Mouse (Mus musculus): ENCODE data around the gene Srebf2.
A peak's percentile ranks its signal among the peaks of the same experiment; 100 is the strongest.

The Srebf2 gene

GRCm38 (mm10) chr15:82184183-82184582 lies 37.2 kb downstream of the Srebf2 start:
- DNase-seq = peak; percentile 70

DNA sequence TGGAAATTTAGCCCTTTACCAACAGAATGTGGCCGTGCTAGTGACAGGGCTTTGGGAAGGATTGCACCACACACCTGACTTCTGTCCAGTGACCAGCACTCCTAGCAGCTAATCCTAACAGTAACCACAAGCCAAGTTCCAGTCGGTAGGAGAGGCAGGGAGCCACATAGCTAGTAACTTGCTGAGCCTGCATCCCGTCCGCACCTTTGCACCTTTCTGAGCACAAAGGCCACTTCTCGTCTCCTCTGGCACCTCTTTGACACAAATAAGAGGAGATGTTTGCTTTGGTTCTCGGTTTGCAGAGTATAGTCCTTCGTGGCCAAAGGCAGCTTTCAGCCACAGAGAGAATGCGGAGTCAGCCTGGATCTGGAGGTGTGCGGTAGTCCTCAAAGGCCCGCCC lies 37.7 kb downstream of the Srebf2 start:
- peak; percentile 77 for DNase-seq

DNA sequence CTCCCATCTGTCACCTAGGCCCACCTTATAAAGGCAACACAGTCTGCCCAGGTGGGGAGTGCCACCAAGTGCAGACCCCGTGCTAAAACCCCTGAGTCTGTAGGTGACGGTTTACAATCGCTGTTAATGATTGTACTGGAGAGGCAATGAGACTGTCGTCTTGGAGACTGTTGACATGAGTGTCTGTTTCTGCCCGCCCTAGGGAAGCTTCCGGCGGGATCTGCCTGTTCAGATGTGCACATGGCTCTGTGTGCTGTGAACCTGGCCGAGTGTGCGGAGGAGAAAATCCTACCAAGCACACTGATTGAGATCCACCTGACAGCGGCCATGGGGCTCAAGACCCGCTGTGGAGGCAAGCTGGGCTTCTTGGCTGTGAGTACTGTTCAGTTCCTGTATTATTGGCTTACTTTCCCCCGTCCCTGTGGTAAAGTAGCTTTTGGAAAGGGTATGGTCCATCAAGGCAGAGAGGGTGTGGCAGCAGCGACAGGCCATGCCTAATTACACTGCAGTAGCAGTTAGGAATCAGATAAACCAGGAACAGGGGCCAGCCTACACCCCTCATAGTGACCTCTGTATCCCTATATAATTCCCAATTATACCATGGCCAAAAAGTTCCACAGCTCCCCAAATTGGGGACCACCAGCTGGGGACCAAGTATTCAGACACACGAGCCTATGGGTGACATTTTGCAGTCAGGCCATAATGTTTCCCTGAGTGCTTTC lies 38.2 kb downstream of the Srebf2 start:
- DNase-seq = no peak

- no peak for DNase-seq
Observed at GRCm38 (mm10) chr15:82186131-82186530, 39.1 kb downstream of the Srebf2 start.

DNA sequence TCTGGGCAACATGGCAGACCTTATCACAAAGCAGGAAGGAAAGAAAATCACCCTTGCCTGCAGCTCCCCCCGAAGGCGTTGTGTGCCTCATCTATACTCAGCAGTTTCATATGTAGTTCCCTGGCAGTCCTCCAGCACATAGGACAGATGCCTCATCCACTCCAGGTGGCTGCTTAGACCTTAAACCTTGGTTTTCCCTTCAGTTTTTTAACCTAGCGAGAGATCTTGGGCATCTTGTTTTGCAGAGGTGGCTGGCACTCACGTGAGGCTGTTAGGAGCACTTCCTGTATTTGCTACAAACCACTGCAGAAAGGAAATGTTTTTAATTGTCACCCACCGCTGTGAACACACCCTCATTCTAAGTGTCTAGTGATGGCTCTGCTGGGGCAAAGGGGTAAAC lies 40.0 kb downstream of the Srebf2 start:
- no peak for DNase-seq

GRCm38 (mm10) chr15:82187401-82187800 lies 40.4 kb downstream of the Srebf2 start:
- no peak for DNase-seq

DNA sequence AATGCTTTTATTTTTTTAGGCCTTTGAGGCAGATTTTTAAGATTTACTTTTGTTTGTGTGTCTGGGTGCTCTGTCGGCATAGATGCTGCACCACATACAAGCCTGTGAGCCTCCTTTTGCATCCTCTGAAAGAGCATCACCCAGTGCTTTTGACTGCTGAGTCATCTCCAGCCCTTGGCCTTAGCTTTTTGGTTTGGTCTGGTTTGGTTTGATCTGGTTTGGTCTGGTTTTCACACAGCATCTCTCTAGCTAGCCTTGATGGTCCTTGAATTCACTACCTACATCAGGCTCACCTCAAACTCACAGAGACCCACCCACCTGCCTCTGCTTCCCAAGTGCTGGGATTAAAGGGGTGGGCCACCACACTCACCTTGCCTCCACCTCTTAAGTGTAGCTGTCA lies 40.9 kb downstream of the Srebf2 start:
- no peak for DNase-seq

GRCm38 (mm10) chr15:82188481-82189240 lies 41.7 kb downstream of the Srebf2 start:
- no peak for DNase-seq

GRCm38 (mm10) chr15:82192617-82193016 lies 45.6 kb downstream of the Srebf2 start:
- DNase-seq = no peak

DNA sequence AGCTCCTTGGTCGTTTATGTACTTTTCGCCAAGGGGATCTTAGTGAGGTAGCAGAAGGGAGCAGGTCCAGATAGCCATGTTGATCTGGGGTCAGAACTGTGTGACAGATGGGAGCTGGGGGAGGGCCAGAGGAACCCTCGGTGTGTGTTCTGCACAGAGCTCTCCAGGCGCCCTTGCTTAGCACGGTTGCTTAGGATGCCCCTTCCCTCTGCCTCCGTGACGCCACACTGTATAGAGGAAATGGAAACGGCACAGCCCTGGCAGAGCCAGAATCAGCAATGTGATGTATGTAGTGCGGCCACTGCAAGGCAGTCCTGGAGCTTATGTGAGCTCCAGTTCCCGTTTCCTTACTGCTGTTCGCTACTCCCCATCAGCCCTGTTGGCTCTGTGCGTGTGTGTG lies 49.3 kb downstream of the Srebf2 start:
- no peak for DNase-seq

DNA sequence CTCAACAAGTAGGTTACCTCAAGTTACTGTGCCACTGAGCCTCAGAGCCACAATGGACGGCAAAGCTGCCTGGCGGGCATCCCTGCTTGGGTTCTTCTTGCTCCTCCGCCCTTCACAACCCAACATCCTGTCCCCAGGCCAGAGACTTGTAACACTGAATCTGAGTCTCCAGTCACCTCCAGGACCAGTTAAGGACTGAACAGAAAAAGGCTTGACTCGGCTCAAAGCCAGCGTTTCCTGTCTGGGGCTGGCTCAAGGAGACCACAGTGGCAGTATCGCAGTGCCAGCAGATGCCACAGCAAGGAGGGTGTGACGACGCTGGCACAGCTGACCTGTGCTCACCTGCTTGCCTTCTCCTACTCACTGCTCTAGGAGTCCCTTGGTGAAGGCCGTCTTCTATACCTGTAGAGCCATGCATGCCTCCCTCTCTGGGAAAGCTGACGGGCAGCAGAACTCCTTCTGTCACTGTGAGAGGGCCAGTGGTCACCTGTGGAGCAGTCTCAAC lies 50.3 kb downstream of the Srebf2 start:
- no peak for DNase-seq

- DNase-seq = no peak
Observed at GRCm38 (mm10) chr15:82197937-82198336, 51.0 kb downstream of the Srebf2 start.

- DNase-seq = no peak
Observed at GRCm38 (mm10) chr15:82198342-82198741, 51.4 kb downstream of the Srebf2 start.

DNA sequence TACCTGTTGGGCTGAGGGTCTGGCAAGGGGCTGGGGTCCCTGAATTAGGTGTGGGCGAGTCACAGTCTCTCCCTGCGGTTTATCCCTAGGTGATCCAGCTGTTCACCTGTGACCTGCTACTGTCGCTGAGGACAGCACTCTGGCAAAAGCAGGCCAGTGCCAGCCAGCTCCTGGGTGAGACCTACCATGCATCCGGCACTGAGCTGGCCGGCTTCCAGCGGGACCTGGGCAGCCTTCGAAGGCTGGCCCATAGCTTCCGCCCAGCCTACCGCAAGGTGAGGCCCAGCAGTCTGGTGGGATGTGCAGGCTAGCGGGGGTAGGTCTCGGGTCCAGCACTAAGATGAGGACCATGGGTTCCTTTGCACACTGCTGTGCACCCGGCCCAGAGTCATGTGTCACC lies 52.6 kb downstream of the Srebf2 start:
- DNase-seq = no peak

- no peak for DNase-seq
Observed at GRCm38 (mm10) chr15:82202086-82202485, 55.1 kb downstream of the Srebf2 start.

- DNase-seq = no peak
Observed at GRCm38 (mm10) chr15:82203090-82203489, 56.1 kb downstream of the Srebf2 start.

- no peak for DNase-seq
Observed at GRCm38 (mm10) chr15:82203611-82204351, 56.8 kb downstream of the Srebf2 start.

GRCm38 (mm10) chr15:82204680-82205371 lies 57.8 kb downstream of the Srebf2 start:
- no peak for DNase-seq

- no peak for DNase-seq
Observed at GRCm38 (mm10) chr15:82206365-82207104, 59.6 kb downstream of the Srebf2 start.

DNA sequence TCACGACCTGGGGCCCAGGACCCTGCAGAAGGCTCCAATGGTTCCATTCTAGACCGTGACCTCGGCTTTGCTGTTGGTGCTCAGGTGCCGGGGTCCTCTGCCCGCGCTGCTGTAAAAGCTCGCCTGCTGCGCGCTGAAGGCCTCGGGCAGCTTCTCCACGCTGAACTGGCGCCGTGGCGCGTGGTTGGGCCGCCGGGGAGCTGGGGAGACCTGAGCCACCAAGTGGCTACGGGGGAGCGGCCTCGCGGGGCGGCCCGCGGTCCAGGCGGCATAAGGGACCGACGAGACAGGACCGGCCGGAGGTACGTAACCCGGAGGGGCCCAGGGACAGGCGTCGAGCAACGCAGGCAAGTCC lies 60.1 kb downstream of the Srebf2 start:
- no peak for DNase-seq

GRCm38 (mm10) chr15:82207504-82208219 lies 60.7 kb downstream of the Srebf2 start:
- no peak for DNase-seq

GRCm38 (mm10) chr15:82208307-82208706 lies 61.3 kb downstream of the Srebf2 start:
- DNase-seq = no peak
